Mouse (Mus musculus): Measurements from ENCODE around the gene Bcl7b.
"Not testable (repeated sequence)": the region's sequence is repeated elsewhere in the genome, so short reads cannot be mapped to it uniquely, and the experiment has no call there.

Bcl7b gene

GRCm38 (mm10) chr5:135208197-135208596 is 40.1 kb downstream of the Bcl7b start:
- no peak for DNase-seq (ENCODE audit: low spot score in 2 of 2)

GRCm38 (mm10) chr5:135216871-135217270 is 48.8 kb downstream of the Bcl7b start:
- no peak for DNase-seq (ENCODE audit: low spot score in 2 of 2)

GRCm38 (mm10) chr5:135220941-135221340 is 52.9 kb downstream of the Bcl7b start:
- DNase-seq (ENCODE audit: low spot score in 2 of 2): no peak

GRCm38 (mm10) chr5:135222066-135222465 is 54.0 kb downstream of the Bcl7b start:
- no peak for DNase-seq (ENCODE audit: low spot score in 2 of 2)

GRCm38 (mm10) chr5:135224169-135224568 is 56.1 kb downstream of the Bcl7b start:
- no peak for DNase-seq (ENCODE audit: low spot score in 2 of 2)

GRCm38 (mm10) chr5:135225879-135226278 is 57.8 kb downstream of the Bcl7b start:
- DNase-seq (ENCODE audit: low spot score in 2 of 2): not testable (repeated sequence)

GRCm38 (mm10) chr5:135230186-135230585 is 62.1 kb downstream of the Bcl7b start:
- no peak for DNase-seq (ENCODE audit: low spot score in 2 of 2)

Data from right cerebral cortex, adult 2 months (tissue).